Mouse (Mus musculus) cerebral cortex, adult 2 months (tissue): ENCODE data around the gene Pdss2.

Experiments used
- WGBS: fragments of 180-500 bp; shearing (Covaris S2); methylation state at CpG from one replicate; pipeline ENCODE4 v1.1.7; 2018; 5-methylcytosine and 5-hydroxymethylcytosine counted together

Pdss2 gene

GRCm38 (mm10) chr10:43483426-43483995 is 262.2 kb downstream of the Pdss2 start:
- WGBS, result 46% methylated on average over 9 of the region's 9 CpGs

GRCm38 (mm10) chr10:43485751-43486268 is 264.5 kb downstream of the Pdss2 start:
- whole genome bisulfite sequencing, result 82% methylated on average over 6 of the region's 6 CpGs

GRCm38 (mm10) chr10:43487441-43488010 is 266.2 kb downstream of the Pdss2 start:
- 97% methylated on average over 3 of the region's 3 CpGs for WGBS

- 94% methylated on average over 4 of the region's 4 CpGs for WGBS
These were observed 267.0 kb downstream of the Pdss2 start for GRCm38 (mm10) chr10:43488258-43488657.

GRCm38 (mm10) chr10:43489139-43489538 is 267.9 kb downstream of the Pdss2 start:
- WGBS, result 91% methylated on average over 7 of the region's 7 CpGs

- 69% methylated on average over 6 of the region's 6 CpGs for WGBS
These were observed 268.3 kb downstream of the Pdss2 start for GRCm38 (mm10) chr10:43489550-43489949.

GRCm38 (mm10) chr10:43490034-43490433 is 268.7 kb downstream of the Pdss2 start:
- whole genome bisulfite sequencing, result 80% methylated on average over 8 of the region's 8 CpGs

- 81% methylated on average over 5 of the region's 5 CpGs for WGBS
These were observed 269.6 kb downstream of the Pdss2 start for GRCm38 (mm10) chr10:43490846-43491245.

GRCm38 (mm10) chr10:43502599-43502998 is 281.3 kb downstream of the Pdss2 start:
- WGBS, result 78% methylated on average over 4 of the region's 4 CpGs

GRCm38 (mm10) chr10:43504291-43504690 is 283.0 kb downstream of the Pdss2 start:
- WGBS, result 89% methylated on average over 1 of the region's 1 CpGs

- WGBS, result 79% methylated on average over 4 of the region's 4 CpGs
These were observed 285.8 kb downstream of the Pdss2 start for GRCm38 (mm10) chr10:43507051-43507450.

GRCm38 (mm10) chr10:43509228-43509627 is 287.9 kb downstream of the Pdss2 start:
- 95% methylated on average over 7 of the region's 7 CpGs for WGBS

GRCm38 (mm10) chr10:43512976-43513375 is 291.7 kb downstream of the Pdss2 start:
- 96% methylated on average over 10 of the region's 10 CpGs for WGBS
